Mouse (Mus musculus) mesoderm, embryonic 11.5 days (tissue): ENCODE data around the gene Noxo1.
"Not testable (repeated sequence)": the region's sequence is repeated elsewhere in the genome, so short reads cannot be mapped to it uniquely, and the experiment has no call there.

Experiments used
- DNase-seq: peaks from one replicate; pipeline ENCODE4 v3.0.0-alpha.2; 2012; ENCODE audit warnings: low read depth, low spot score

Gene Noxo1

DNA sequence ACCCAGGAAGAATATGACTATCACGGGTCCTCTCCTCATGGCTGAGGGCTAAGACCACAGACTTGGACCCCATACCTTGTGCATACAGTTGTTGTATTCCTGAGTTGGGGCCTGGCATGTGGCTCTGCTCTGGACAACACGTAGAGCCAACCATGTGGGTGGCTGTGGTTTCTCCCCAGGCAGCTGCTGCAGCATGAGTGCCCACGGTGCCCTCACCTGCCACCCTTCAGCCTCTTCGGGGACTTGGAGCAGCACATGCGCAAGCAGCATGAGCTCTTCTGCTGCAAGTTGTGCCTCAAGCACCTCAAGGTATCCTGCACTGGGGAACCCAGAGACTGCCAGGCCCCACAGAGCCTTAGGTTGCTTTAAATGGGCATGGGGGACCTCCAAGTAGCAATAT lies 19.2 kb upstream of the Noxo1 start:
- no peak for DNase-seq

- no peak for DNase-seq
Observed at GRCm38 (mm10) chr17:24677500-24678080, 18.4 kb upstream of the Noxo1 start.

- no peak for DNase-seq
Observed at GRCm38 (mm10) chr17:24686514-24686913, 9.5 kb upstream of the Noxo1 start.

- no peak for DNase-seq
Observed at GRCm38 (mm10) chr17:24687146-24687595, 8.9 kb upstream of the Noxo1 start.

DNA sequence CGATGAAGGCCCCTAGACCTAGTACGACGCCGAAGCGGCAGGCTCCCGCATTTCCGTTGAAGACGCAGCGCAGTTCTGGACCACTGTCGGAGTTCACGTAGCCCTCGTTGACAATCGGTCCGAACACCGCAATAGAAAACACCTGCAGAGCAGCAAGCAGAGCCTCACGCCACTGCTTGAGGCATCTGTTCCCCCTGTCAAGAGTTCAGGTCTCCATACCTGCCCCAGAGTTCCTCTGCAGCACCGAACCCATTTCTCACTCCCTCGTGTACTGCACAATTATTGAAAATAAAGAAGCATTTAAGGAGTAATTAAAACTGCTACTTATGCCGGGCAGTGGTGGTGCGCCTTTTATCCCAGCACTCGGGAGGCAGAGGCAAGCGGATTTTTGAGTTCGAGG lies 8.4 kb upstream of the Noxo1 start:
- DNase-seq: no peak

DNA sequence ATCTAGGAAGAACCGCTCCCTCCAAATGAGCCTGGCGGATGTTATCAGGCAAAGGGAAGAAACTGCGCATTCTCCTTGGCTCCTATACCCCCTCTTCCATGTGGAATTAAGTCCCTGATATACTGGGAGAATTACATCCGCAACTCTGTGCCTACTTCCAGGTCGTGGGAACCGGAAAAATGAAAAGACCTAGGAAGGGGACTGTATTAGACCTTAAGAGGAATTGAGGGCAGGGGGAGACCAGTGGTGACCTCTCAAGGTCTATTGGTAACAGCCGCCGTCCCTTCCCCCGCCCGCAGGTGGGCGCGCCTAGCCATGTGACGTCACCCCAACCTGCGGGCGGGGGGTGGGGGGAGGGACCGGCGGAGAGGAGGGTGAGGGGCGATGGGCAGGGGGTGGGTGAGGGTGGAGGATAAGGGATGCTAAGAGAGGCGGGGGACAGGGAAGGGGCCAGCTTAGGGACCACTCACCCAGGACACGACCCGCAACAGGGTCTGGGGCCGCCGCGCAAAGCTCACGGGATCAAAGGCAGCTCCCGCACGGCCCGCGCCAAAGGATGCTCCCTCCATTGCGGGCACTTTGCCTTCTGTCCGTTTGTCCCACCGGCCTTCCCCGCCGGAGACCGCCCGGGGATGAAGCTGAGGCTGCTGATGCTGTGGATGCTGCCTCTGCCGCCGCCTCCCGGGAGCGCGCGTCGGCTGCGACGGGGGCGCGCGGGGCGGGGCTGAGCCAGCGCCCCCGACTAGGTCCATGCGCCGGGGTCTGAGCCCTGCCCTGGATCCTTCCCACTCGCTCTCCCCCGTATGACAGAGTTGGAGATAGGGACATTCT lies 6.6 kb upstream of the Noxo1 start, which contains the start of gene Syngr3:
Gene Syngr3, minus strand, starts transcription at position 705 of the 831 bp plus-strand sequence.
- DNase-seq: no peak

- DNase-seq: no peak
Observed at GRCm38 (mm10) chr17:24692385-24692784, 3.6 kb upstream of the Noxo1 start.

GRCm38 (mm10) chr17:24695326-24696010 lies 566 bp upstream of the Noxo1 start:
- DNase-seq: no peak

- DNase-seq: no peak
Observed at GRCm38 (mm10) chr17:24697985-24698384, 2.0 kb downstream of the Noxo1 start.

- DNase-seq: no peak
Observed at GRCm38 (mm10) chr17:24698715-24699114, 2.7 kb downstream of the Noxo1 start.

GRCm38 (mm10) chr17:24699473-24699872 lies 3.4 kb downstream of the Noxo1 start:
- DNase-seq: no peak

GRCm38 (mm10) chr17:24701251-24701650 lies 5.2 kb downstream of the Noxo1 start:
- DNase-seq: no peak

GRCm38 (mm10) chr17:24705821-24706220 lies 9.8 kb downstream of the Noxo1 start:
- DNase-seq: no peak

DNA sequence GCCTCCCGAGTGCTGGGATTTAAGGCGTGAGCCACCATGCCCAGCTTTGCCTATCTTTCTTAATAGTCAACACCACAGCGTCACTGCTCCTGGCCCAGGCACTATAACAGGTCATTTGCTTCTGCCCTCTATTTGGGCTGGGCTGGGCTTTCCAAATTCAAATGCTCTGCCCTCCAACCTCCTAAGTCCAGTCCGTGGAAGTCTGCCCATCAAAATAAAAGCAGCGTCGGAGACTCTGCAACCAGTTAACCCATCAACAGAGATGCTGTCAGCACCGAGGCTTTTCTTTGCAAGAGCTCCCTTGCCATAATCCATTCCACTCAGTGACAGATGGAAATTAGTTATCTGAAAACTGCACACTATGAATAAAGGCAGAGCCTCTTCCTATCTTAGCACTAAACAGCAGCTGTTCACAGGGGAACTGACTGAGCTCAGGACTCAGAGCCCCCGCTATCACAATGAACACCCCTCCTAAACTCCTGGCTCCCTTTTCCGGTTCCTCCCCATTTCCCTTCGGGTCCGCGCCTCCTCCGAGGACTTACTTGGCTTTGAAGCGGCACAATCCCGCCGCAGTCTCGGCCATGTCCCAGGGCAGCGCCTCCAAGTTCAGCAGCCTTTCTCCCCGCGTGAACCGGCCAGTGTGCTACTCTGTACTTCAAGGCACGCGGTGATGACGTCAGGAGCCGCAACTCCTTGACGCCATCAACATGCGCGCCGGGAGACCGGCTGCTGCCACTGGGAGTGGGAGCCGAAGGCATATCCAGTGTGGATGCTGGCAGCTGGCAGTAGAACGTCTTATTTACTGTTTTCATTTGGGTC lies 11.2 kb downstream of the Noxo1 start, which contains the start of gene Tbl3:
Gene Tbl3, minus strand, starts transcription at position 679 of the 819 bp plus-strand sequence.
- peak; percentile 94 for DNase-seq

DNA sequence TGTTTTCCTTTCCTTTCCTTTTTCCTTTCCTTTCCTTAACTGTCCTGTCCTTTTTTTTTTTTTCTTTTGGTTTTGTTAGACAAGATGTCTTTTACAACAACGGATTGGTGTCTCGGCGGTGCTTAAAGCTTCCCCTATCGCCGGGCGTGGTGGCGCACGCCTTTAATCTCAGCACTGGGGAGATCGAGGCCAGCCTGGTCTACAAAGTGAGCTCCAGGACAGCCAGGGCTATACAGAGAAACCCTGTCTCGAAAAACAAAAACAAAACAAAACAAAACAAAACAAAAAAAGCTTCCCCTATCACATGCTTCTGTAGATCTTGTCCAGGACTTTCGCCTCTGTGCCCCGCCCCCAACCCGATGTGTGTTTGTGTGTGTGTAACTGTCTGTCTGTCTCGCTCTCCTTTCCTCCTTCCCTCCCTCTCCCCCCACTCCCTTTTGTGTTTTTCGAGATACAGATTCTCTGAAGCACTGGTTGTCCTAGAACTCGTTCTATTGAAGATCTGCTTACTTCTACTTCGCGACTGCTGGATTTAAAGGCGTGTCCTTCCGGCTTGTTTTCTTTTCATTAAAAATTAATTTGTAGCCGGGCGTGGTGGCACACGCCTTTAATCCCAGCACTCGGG lies 11.9 kb downstream of the Noxo1 start:
- no peak for DNase-seq

DNA sequence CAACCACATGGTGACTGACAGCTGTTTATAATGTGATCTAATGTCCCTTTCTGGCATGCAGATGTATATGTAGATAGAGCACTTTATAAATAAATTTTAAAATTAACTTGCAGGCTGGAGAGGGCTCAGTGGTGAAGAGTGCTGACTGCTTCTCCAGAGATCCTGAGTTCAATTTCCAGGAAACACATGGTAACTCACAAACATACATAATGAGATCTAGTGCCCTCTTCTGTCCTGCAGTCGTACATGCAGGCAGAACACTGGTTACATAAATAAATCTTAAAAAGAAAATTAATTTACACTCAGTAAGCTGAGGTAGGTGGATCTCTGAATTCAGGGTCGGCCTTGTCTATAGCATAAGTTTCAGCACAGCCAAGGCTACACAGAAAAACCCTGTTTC lies 12.6 kb downstream of the Noxo1 start:
- DNase-seq: no peak

- no peak for DNase-seq
Observed at GRCm38 (mm10) chr17:24715556-24715955, 19.5 kb downstream of the Noxo1 start.

DNA sequence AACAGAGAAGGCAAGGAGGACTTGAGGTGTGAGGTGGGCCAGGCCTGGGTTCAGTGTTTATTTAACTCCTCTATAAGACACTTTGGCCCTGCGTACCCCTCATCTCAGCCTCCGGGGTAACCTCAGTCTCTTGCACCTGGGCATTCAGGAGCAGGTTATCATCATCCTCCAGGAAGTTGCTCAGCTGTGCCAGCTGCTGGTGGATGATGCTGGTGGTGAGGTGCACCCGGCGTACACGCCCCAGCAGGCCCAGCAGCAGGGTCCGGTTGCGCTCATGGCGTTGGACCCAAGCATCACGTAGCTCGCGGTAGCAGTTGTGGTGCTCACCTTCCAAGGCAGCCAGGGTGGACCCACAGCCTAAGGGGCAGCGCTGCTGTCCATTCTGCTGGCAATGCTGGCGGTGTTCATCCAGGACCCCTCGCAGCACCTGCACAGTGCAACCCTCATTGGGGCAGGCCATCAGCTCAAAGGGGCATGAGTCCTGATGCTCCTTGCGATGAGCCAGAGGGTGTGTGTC lies 20.2 kb downstream of the Noxo1 start:
- DNase-seq: no peak

GRCm38 (mm10) chr17:24717943-24718342 lies 21.9 kb downstream of the Noxo1 start, which contains the start of the genes Rnf151 and Rps2:
TSS of gene Rnf151 (minus strand) at chr17:24718063.
TSS of gene Rps2 (plus strand) at chr17:24718116.
- DNase-seq: no peak

GRCm38 (mm10) chr17:24718938-24719337 lies 22.9 kb downstream of the Noxo1 start:
- DNase-seq: not testable (repeated sequence)
